8 mouse cellular contexts compared by ENCODE assay signal in genomic region chr6:124465299-124465698, GRCm38 (mm10). TPM values are rescaled to one million over a fixed set of nuclear protein-coding genes. Genes with fewer than 3 reads are reported as not detected.
DNase-seq lines count a peak whose midpoint lies in the region; ATAC-seq and TF ChIP-seq lines count a peak whose summit lies in the region.

No protein-coding gene starts in this region.

- H3K9ac ChIP-seq in intestine, postnatal 0 days (ENCODE audit: low read depth, low read length) = no peak overlapping the region
- H3K9ac ChIP-seq in neural tube, embryonic 13.5 days = peak overlapping the region; percentile 85

- H3K36me3 ChIP-seq in forebrain, embryonic 10.5 days (replicated peaks) = no peaks in the 10 kb centered on the region
- H3K36me3 ChIP-seq in intestine, postnatal 0 days (ENCODE audit: control insufficient read depth, insufficient read depth) = no peaks in the 10 kb centered on the region
- peaks cover 14% of the 10 kb centered on the region for H3K36me3 ChIP-seq in neural tube, embryonic 13.5 days

- H3K4me3 ChIP-seq in layer of hippocampus, adult 2 months = peak overlapping the region; percentile 80
- H3K4me3 ChIP-seq in forebrain, embryonic 10.5 days = peak overlapping the region; percentile 60
- H3K4me3 ChIP-seq in intestine, postnatal 0 days (ENCODE audit: low read depth, low read length) = no peak overlapping the region
- peak overlapping the region; percentile 63 for H3K4me3 ChIP-seq in neural tube, embryonic 13.5 days

- H3K27me3 ChIP-seq in forebrain, embryonic 10.5 days (ENCODE audit: poor library complexity, severe bottlenecking) = peaks cover 25% of the 10 kb centered on the region
- H3K27me3 ChIP-seq in intestine, postnatal 0 days (replicated peaks; ENCODE audit: control insufficient read depth, insufficient read depth, low read length) = no peaks in the 10 kb centered on the region
- H3K27me3 ChIP-seq in neural tube, embryonic 13.5 days = no peaks in the 10 kb centered on the region

- ATAC-seq in intestine, postnatal 0 days = no peak
- no peak for ATAC-seq in neural tube, embryonic 13.5 days (ENCODE audit: low read depth)

- TF ChIP-seq CTCF in layer of hippocampus, adult 2 months (conservative IDR thresholded peaks at IDR 0.05) = no peak
- TF ChIP-seq CTCF in intestine, postnatal 0 days (IDR thresholded peaks at IDR 0.05; ENCODE audit: low read depth) = no peak

- WGBS in forebrain, embryonic 10.5 days = 40% methylated on average over 6 of the region's 6 CpGs
- 48% methylated on average over 6 of the region's 6 CpGs for WGBS in intestine, postnatal 0 days
- 38% methylated on average over 6 of the region's 6 CpGs for WGBS in neural tube, embryonic 13.5 days

- peaks cover 25% of the 10 kb centered on the region for H3K4me1 ChIP-seq in forebrain, embryonic 10.5 days
- 0 out of 2 replicates have a peak, but pooled peaks cover 3% of the 10 kb centered on the region for H3K4me1 ChIP-seq in intestine, postnatal 0 days (replicated peaks; ENCODE audit: control insufficient read depth, insufficient read depth, low read length)
- peaks cover 32% of the 10 kb centered on the region for H3K4me1 ChIP-seq in neural tube, embryonic 13.5 days (replicated peaks)

- peak overlapping the region; percentile 96 for H3K27ac ChIP-seq in layer of hippocampus, adult 2 months
- H3K27ac ChIP-seq in forebrain, embryonic 10.5 days = no peak overlapping the region
- no peak overlapping the region for H3K27ac ChIP-seq in intestine, postnatal 0 days (ENCODE audit: low read depth, low read length)
- H3K27ac ChIP-seq in neural tube, embryonic 13.5 days (replicated peaks) = peak overlapping the region; percentile 87; the same call in 1 of the 2 replicates

- no peak for DNase-seq in layer of hippocampus, adult 2 months (ENCODE audit: low spot score in 2 of 2)
- DNase-seq in layer of hippocampus, postnatal 14 days (ENCODE audit: low spot score in 2 of 2) = no peak
- DNase-seq in forebrain, embryonic 10.5 days (ENCODE audit: extremely low spot score, low spot score) = no peak
- DNase-seq in right cerebral cortex, postnatal 36 days (ENCODE audit: low spot score in 2 of 2) = no peak
- no peak for DNase-seq in thymus, postnatal 14 days
- no peak for DNase-seq in thymus, postnatal 4 days

- H3K9me3 ChIP-seq in forebrain, embryonic 10.5 days = no peaks in the 10 kb centered on the region
- H3K9me3 ChIP-seq in intestine, postnatal 0 days (ENCODE audit: control insufficient read depth) = no peaks in the 10 kb centered on the region
- H3K9me3 ChIP-seq in neural tube, embryonic 13.5 days = no peaks in the 10 kb centered on the region

- peak overlapping the region; percentile 68 for H3K4me2 ChIP-seq in intestine, postnatal 0 days (replicated peaks; ENCODE audit: low read depth)
- H3K4me2 ChIP-seq in neural tube, embryonic 13.5 days = peak overlapping the region; percentile 74

RNA-seq across cellular contexts. Expression of gene Clstn3, which starts 0.7 kb away (rescaled TPM):
- total RNA-seq in layer of hippocampus, adult 2 months (2021) = 100 to 1,000 TPM; 265 to 268 TPM
- total RNA-seq in layer of hippocampus, postnatal 14 days (2021) = 100 to 1,000 TPM; 283 to 312 TPM
- polyA plus RNA-seq in forebrain, embryonic 10.5 days (2016; fragmentation: Nextera tagmentation; extraction: Ambion mirVana) = 8.4 and 10.6 TPM in 2 replicates
- polyA plus RNA-seq in intestine, postnatal 0 days (2015; fragmentation: Nextera tagmentation; extraction: Ambion mirVana) = 2.7 and 3.4 TPM in 2 replicates
- polyA plus RNA-seq in neural tube, embryonic 13.5 days (2015; fragmentation: Nextera tagmentation; extraction: Ambion mirVana) = 69.8 and 75.1 TPM in 2 replicates

RNA-seq across cellular contexts. Expression of gene C1rl, which starts 27.6 kb away (rescaled TPM):
- total RNA-seq in layer of hippocampus, adult 2 months (2021) = under 1 TPM; 0.27 to 0.28 TPM
- total RNA-seq in layer of hippocampus, postnatal 14 days (2021) = under 1 TPM; 0.12 to 0.28 TPM
- 0.11 and 0.21 TPM in 2 replicates for polyA plus RNA-seq in forebrain, embryonic 10.5 days (2016; fragmentation: Nextera tagmentation; extraction: Ambion mirVana)
- 1.9 TPM in 2 replicates for polyA plus RNA-seq in intestine, postnatal 0 days (2015; fragmentation: Nextera tagmentation; extraction: Ambion mirVana)
- 0.22 and 0.54 TPM in 2 replicates for polyA plus RNA-seq in neural tube, embryonic 13.5 days (2015; fragmentation: Nextera tagmentation; extraction: Ambion mirVana)

RNA-seq across cellular contexts. Expression of gene C1ra, which starts 46.9 kb away (rescaled TPM):
- total RNA-seq in layer of hippocampus, adult 2 months (2021) = under 1 TPM; 0.72 to 0.86 TPM
- total RNA-seq in layer of hippocampus, postnatal 14 days (2021) = 1 to 10 TPM in 1 of 2 experiments, under 1 TPM in 1; 0.91 to 1.3 TPM
- 0.06 and 0.15 TPM in 2 replicates for polyA plus RNA-seq in forebrain, embryonic 10.5 days (2016; fragmentation: Nextera tagmentation; extraction: Ambion mirVana)
- polyA plus RNA-seq in intestine, postnatal 0 days (2015; fragmentation: Nextera tagmentation; extraction: Ambion mirVana) = 6.9 and 7.5 TPM in 2 replicates
- polyA plus RNA-seq in neural tube, embryonic 13.5 days (2015; fragmentation: Nextera tagmentation; extraction: Ambion mirVana) = 0.12 and 0.14 TPM in 2 replicates

RNA-seq across cellular contexts. Expression of gene Pex5, which starts 50.4 kb away (rescaled TPM):
- 10 to 100 TPM; 50.1 to 53.5 TPM for total RNA-seq in layer of hippocampus, adult 2 months (2021)
- total RNA-seq in layer of hippocampus, postnatal 14 days (2021) = 10 to 100 TPM; 61.7 to 66.1 TPM
- 40.3 and 43.1 TPM in 2 replicates for polyA plus RNA-seq in forebrain, embryonic 10.5 days (2016; fragmentation: Nextera tagmentation; extraction: Ambion mirVana)
- 30.1 and 33.6 TPM in 2 replicates for polyA plus RNA-seq in intestine, postnatal 0 days (2015; fragmentation: Nextera tagmentation; extraction: Ambion mirVana)
- polyA plus RNA-seq in neural tube, embryonic 13.5 days (2015; fragmentation: Nextera tagmentation; extraction: Ambion mirVana) = 66.9 and 67.6 TPM in 2 replicates

Comparison
In these comparisons a context has a peak if more than half of its experiments do, and no peak if none do; other contexts are left out.
1. H3K27ac ChIP-seq: peak in layer of hippocampus, adult 2 months (single experiment) and neural tube, embryonic 13.5 days (single experiment); none in forebrain, embryonic 10.5 days (single experiment) and intestine, postnatal 0 days (single experiment).